Mouse (Mus musculus) kidney, adult 9 months (tissue): ENCODE results near the gene Sdad1.

Source experiments
- DNase-seq: peaks from one replicate; pipeline ENCODE4 v3.0.0; 2022

Gene Sdad1

GRCm38 (mm10) chr5:92304291-92304690 lies 6.0 kb downstream of the Sdad1 start:
- no peak for DNase-seq

GRCm38 (mm10) chr5:92302149-92302840 lies 8.0 kb downstream of the Sdad1 start:
- DNase-seq: no peak

GRCm38 (mm10) chr5:92294525-92294924 lies 15.8 kb downstream of the Sdad1 start:
- no peak for DNase-seq

GRCm38 (mm10) chr5:92291652-92292414 lies 18.4 kb downstream of the Sdad1 start:
- peak; percentile 61 for DNase-seq

GRCm38 (mm10) chr5:92287840-92288239 lies 22.4 kb downstream of the Sdad1 start:
- no peak for DNase-seq

GRCm38 (mm10) chr5:92283107-92283506 lies 27.2 kb downstream of the Sdad1 start:
- no peak for DNase-seq

GRCm38 (mm10) chr5:92282571-92282970 lies 27.7 kb downstream of the Sdad1 start:
- no peak for DNase-seq

- peak; percentile 12 for DNase-seq
Observed at GRCm38 (mm10) chr5:92278942-92279537, 31.2 kb downstream of the Sdad1 start.

- peak; percentile 93 for DNase-seq
Observed at GRCm38 (mm10) chr5:92277437-92278394, 32.6 kb downstream of the Sdad1 start, which contains the start of gene Naaa. TSS of gene Naaa (minus strand) at chr5:92278170.

GRCm38 (mm10) chr5:92270496-92270895 lies 39.8 kb downstream of the Sdad1 start:
- DNase-seq: no peak

GRCm38 (mm10) chr5:92263761-92264359 lies 46.4 kb downstream of the Sdad1 start:
- no peak for DNase-seq

- DNase-seq: no peak
Observed at GRCm38 (mm10) chr5:92262646-92263045, 47.6 kb downstream of the Sdad1 start.

- DNase-seq: no peak
Observed at GRCm38 (mm10) chr5:92256218-92256617, 54.1 kb downstream of the Sdad1 start, which contains the start of gene Ppef2. TSS of gene Ppef2 (minus strand) at chr5:92256278.

- DNase-seq: no peak
Observed at GRCm38 (mm10) chr5:92254476-92254875, 55.8 kb downstream of the Sdad1 start.

GRCm38 (mm10) chr5:92252797-92253343 lies 57.4 kb downstream of the Sdad1 start:
- DNase-seq: no peak

- DNase-seq: no peak
Observed at GRCm38 (mm10) chr5:92252031-92252430, 58.2 kb downstream of the Sdad1 start.

- no peak for DNase-seq
Observed at GRCm38 (mm10) chr5:92248614-92249013, 61.7 kb downstream of the Sdad1 start.

- DNase-seq: no peak
Observed at GRCm38 (mm10) chr5:92245483-92245882, 64.8 kb downstream of the Sdad1 start.

- DNase-seq: no peak
Observed at GRCm38 (mm10) chr5:92244900-92245299, 65.4 kb downstream of the Sdad1 start.

- DNase-seq: no peak
Observed at GRCm38 (mm10) chr5:92240769-92241168, 69.5 kb downstream of the Sdad1 start.

GRCm38 (mm10) chr5:92239333-92240232 lies 70.7 kb downstream of the Sdad1 start:
- peak; percentile 88 for DNase-seq
